Mouse (Mus musculus) megakaryocyte, embryonic 14.5 days (primary cell): ENCODE data around the gene Khdrbs2.

ENCODE experiments used
- FLI1 ChIP-seq: IDR thresholded peaks from 2 replicates; pipeline ENCODE4 v1.6.1; 2012; ENCODE audit warnings: low read length, inconsistent platforms, mixed read lengths
- GATA1 ChIP-seq: IDR thresholded peaks from 3 replicates; pipeline ENCODE4 v1.6.1; 2012; ENCODE audit warnings: mixed read lengths, low read length, inconsistent platforms, borderline replicate concordance

DNA sequence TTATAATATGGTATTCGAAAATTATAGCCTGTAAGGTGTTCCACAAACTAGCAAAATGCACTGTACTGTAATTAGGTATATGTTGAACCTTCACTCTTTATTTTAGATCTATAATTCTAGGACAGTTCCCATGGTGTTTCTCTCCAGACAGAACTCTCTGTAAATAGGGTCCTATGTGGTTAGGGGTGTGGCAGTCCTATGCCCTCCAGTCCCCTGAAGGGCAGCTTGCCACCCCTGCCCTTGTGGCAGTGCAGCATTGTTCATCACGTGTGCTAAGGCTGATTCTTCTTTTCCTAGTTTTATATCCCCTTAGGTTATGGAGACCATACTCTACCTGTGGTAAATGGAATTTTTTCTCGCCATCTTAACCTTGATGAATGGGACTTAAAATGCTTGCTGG lies 136.6 kb downstream of the Khdrbs2 start:
- TF ChIP-seq GATA1 (no peak), FLI1 (no peak)
